Comparison of ENCODE assay signal across 20 mouse cellular contexts in genomic region chr11:16932159-16932558, GRCm38 (mm10).
"Had no signal": no experiment of that assay in that cellular context is flagged by ENCODE, and none has a peak within 500 bp of the region (broad histone marks: within the 10 kb centered on the region; RNA-seq: fewer than 3 reads in every experiment).

No protein-coding gene starts in this region.

- H3K4me2 ChIP-seq: limb, embryonic 12.5 days; liver, embryonic 15.5 days; midbrain, embryonic 15.5 days; neural tube, embryonic 13.5 days; stomach, embryonic 15.5 days had no signal

- H3K9ac ChIP-seq: limb, embryonic 12.5 days; liver, embryonic 15.5 days; midbrain, embryonic 15.5 days; neural tube, embryonic 13.5 days; stomach, embryonic 15.5 days had no signal

- ATAC-seq: intestine, embryonic 16.5 days; lung, postnatal 0 days; midbrain, embryonic 15.5 days had no signal

- H3K27me3 ChIP-seq: limb, embryonic 12.5 days; liver, embryonic 15.5 days; midbrain, embryonic 15.5 days; neural tube, embryonic 13.5 days; stomach, embryonic 15.5 days had no signal

- H3K36me3 ChIP-seq: limb, embryonic 12.5 days; liver, embryonic 15.5 days; midbrain, embryonic 10.5 days; midbrain, embryonic 15.5 days; neural tube, embryonic 13.5 days; stomach, embryonic 15.5 days had no signal

- H3K4me3 ChIP-seq: limb, embryonic 12.5 days; liver, embryonic 15.5 days; midbrain, embryonic 10.5 days; midbrain, embryonic 15.5 days; neural tube, embryonic 13.5 days; stomach, embryonic 15.5 days had no signal

- H3K9me3 ChIP-seq: limb, embryonic 12.5 days; liver, embryonic 15.5 days; midbrain, embryonic 10.5 days; midbrain, embryonic 15.5 days; neural tube, embryonic 13.5 days; stomach, embryonic 15.5 days had no signal

- DNase-seq: kidney, adult 9 months; kidney, postnatal 36 days; layer of hippocampus, adult 9-11 months; layer of hippocampus, postnatal 36 days; liver; lung, adult 2 months; right cerebral cortex, postnatal 4 days; spleen, adult 18-20 months; thymus, adult 2 months; thymus, postnatal 36 days had no signal

- H3K27ac ChIP-seq: kidney, postnatal 0 days; limb, embryonic 12.5 days; liver, embryonic 15.5 days; macrophage; midbrain, embryonic 10.5 days; midbrain, embryonic 15.5 days; neural tube, embryonic 13.5 days; stomach, embryonic 15.5 days had no signal

- H3K4me1 ChIP-seq: liver, embryonic 15.5 days; midbrain, embryonic 10.5 days; midbrain, embryonic 15.5 days; neural tube, embryonic 13.5 days; stomach, embryonic 15.5 days had no signal
